Mouse (Mus musculus): ENCODE results near the gene Emc7.

Emc7 gene

GRCm38 (mm10) chr2:112520526-112521482 lies 66.0 kb downstream of the Emc7 start:
- no peak for DNase-seq (ENCODE audit: low spot score)

Data from c-Kit-positive CD71-positive TER-119-positive erythroid progenitor cells, embryonic 14.5 days (primary cell).